Mouse (Mus musculus): ENCODE measurements around the gene Art1. TPM values are rescaled to one million over a fixed set of nuclear protein-coding genes. Genes with fewer than 3 reads are reported as not detected.

Art1 gene
- polyA plus RNA-seq, 1 experiment from 2014 or later: 0.50 TPM

DNA sequence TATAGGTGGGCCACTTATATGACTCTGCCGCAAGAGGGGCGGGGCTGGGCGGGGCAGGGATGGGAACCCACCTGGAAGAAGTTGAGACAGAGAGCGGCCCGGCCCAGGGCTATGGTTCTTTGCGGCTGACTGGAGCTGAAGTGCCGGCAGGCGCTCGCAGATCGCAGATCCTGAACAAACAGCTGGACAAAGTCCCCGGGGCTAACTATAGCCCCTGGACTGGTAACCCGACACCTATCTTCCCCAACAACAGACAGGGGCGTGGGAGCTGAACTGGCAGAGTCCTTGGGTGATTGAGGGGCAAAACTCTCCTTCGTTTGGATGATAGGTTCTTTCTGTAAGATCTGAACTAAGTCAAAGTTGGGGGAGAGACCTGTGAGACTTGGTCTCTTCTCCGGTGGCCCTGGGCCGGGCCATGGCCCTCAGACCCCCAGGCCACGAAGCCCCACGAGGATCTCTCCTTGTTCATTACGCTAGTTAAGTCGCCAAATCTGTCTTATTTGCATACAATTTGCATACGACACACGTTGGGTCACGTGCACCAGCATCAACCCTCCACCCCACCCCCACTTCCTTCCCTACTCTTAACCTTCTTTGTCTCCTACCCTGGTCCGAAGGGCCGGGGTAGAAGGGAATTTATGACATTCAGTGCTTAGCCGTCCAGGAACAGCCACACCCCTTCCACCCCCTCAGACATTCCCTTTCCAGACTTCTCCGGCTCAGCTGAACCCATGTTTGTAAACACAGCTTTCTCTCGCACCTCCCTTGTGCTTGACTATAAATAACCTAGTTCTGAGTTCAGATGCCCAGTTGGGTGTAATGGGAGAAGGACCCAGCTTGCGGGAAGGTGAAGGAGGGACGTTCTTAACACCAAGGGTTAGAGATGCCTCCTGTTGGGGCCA, 1.5 kb upstream of the Art1 start:
- no peaks in the 10 kb centered on the region for H3K9me3 ChIP-seq (ENCODE audit: low read depth, low read length)
- ATAC-seq (ENCODE audit: insufficient read depth) (peak; percentile 85), DNase-seq (peak; percentile 72)
- no peaks in the 10 kb centered on the region for H3K27me3 ChIP-seq (ENCODE audit: insufficient read depth, low read length)
- H3K4me1 ChIP-seq (ENCODE audit: insufficient read depth): peaks cover 8% of the 10 kb centered on the region; the same call in 1 of the 2 replicates
- H3K4me2 ChIP-seq: peak overlapping the region; percentile 69
- H3K27ac ChIP-seq (ENCODE audit: low read depth): no peak overlapping the region
- WGBS: 4% methylated on average over 30 of the region's 30 CpGs
- H3K9ac ChIP-seq: peak overlapping the region; percentile 33
- H3K4me3 ChIP-seq (ENCODE audit: low read depth, low read length): peak overlapping the region; percentile 24
- no peaks in the 10 kb centered on the region for H3K36me3 ChIP-seq (ENCODE audit: insufficient read depth)
- no peak for TF ChIP-seq CTCF (IDR thresholded peaks at IDR 0.05; ENCODE audit: low read depth)

DNA sequence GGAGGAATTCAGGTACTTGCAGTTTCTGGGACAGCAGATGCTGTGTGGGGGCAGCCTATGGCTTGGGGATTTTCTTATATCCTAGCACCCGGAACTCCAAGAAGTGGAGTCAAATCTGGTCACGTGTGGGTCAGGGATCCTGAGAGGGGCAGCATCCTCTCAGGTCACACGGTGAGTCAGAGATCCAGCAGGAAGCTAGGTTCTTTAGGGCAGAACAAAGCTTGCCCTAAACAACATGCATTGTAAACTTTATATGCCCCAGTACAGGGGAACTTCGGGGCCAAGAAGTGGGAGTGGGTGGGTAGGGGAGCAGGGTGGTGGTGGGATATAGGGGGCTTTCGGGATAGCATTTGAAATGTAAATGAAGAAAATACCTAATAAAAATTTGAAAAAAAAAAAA, 675 bp upstream of the Art1 start:
- no peak overlapping the region for H3K27ac ChIP-seq (ENCODE audit: low read depth)
- no peak for TF ChIP-seq CTCF (IDR thresholded peaks at IDR 0.05; ENCODE audit: low read depth)
- 55% methylated on average over 5 of the region's 5 CpGs for WGBS

DNA sequence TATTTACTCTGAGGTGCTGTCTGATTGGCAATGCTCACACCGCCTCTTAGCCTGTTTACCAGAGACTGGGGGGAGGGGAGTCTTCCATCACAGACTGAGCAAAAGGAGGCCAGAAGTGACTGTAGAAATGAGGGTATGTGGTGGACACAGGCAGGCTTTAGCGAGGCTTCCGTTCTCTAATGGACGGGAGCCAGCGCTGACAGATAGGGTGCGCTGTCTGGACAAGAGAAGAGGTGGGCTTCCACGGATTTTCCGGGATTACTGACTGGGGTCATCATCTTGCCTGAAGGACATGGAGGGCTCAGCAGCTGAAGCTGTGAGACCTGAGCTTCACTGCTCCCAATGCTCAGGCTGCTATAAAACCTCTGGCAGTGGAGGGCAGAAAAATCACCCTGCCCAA, 698 bp downstream of the Art1 start:
- Histone ChIP-seq H3K4me1 (ENCODE audit: insufficient read depth) (peaks cover 12% of the 10 kb centered on the region), H3K27me3 (ENCODE audit: insufficient read depth, low read length) (no peaks in the 10 kb centered on the region), H3K27ac (ENCODE audit: low read depth) (no peak overlapping the region), H3K36me3 (ENCODE audit: insufficient read depth) (no peaks in the 10 kb centered on the region), H3K9ac (no peak overlapping the region), H3K9me3 (ENCODE audit: low read depth, low read length) (no peaks in the 10 kb centered on the region), H3K4me3 (ENCODE audit: low read depth, low read length) (no peak overlapping the region), H3K4me2 (no peak overlapping the region)
- no peak for TF ChIP-seq CTCF (IDR thresholded peaks at IDR 0.05; ENCODE audit: low read depth)
- DNase-seq: peak; percentile 20
- no peak for ATAC-seq (ENCODE audit: insufficient read depth)
- WGBS: 45% methylated on average over 8 of the region's 8 CpGs

More for the DNA sequence above, 675 bp upstream of the Art1 start:
- no peak overlapping the region for H3K9ac ChIP-seq
- H3K9me3 ChIP-seq (ENCODE audit: low read depth, low read length): no peaks in the 10 kb centered on the region
- no peaks in the 10 kb centered on the region for H3K27me3 ChIP-seq (ENCODE audit: insufficient read depth, low read length)
- H3K4me2 ChIP-seq: no peak overlapping the region
- ATAC-seq (ENCODE audit: insufficient read depth): no peak
- H3K4me3 ChIP-seq (ENCODE audit: low read depth, low read length): no peak overlapping the region
- H3K4me1 ChIP-seq (ENCODE audit: insufficient read depth): peaks cover 8% of the 10 kb centered on the region; the same call in 1 of the 2 replicates
- no peaks in the 10 kb centered on the region for H3K36me3 ChIP-seq (ENCODE audit: insufficient read depth)
- DNase-seq: no peak

DNA sequence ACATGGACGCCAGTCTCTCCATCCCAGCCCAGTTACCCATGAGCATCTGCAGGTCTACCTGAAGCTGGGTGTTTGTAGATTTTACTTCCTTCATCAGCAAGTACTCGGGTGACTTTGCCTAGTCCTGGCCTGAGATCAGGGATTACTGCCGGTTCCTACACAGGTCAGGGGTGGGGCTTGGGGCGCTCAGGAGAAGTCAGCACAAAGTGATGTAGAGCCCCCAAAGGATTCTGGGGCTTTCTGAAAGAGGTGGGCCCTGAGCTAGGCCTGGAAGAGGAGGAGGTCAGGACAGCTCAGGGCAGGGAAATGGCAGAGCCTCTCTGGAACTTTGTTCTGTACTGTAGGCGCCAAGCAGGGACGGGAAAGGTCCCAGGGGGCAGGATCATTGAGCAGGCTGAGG, 1.2 kb downstream of the Art1 start:
- 43% methylated on average over 6 of the region's 6 CpGs for WGBS
- TF ChIP-seq CTCF (IDR thresholded peaks at IDR 0.05; ENCODE audit: low read depth): no peak
- H3K9ac ChIP-seq: no peak overlapping the region
- DNase-seq: no peak
- ATAC-seq (ENCODE audit: insufficient read depth): no peak
- no peak overlapping the region for H3K4me3 ChIP-seq (ENCODE audit: low read depth, low read length)
- peaks cover 12% of the 10 kb centered on the region for H3K4me1 ChIP-seq (ENCODE audit: insufficient read depth)
- no peak overlapping the region for H3K27ac ChIP-seq (ENCODE audit: low read depth)
- no peaks in the 10 kb centered on the region for H3K9me3 ChIP-seq (ENCODE audit: low read depth, low read length)
- no peak overlapping the region for H3K4me2 ChIP-seq
- no peaks in the 10 kb centered on the region for H3K27me3 ChIP-seq (ENCODE audit: insufficient read depth, low read length)
- H3K36me3 ChIP-seq (ENCODE audit: insufficient read depth): no peaks in the 10 kb centered on the region

DNA sequence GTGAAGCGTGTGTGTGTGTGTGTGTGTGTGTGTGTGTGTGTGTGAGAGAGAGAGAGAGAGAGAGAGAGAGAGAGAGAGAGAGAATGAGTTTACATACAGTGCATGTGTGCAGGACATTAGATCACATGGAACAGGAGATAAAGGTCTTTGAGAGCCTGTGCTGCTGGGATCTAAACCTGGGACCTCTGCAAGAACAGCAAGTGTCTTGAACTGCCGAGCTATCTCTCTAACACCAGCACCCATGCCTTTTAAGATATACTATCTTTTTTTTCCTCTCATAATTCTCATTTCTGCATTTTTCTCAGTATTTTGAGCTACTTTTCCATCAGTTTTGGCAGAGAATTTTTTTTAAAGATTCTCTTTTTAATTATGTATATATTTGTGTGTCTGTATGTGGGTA, 2.0 kb downstream of the Art1 start:
- H3K4me2 ChIP-seq: no peak overlapping the region
- H3K4me3 ChIP-seq (ENCODE audit: low read depth, low read length): no peak overlapping the region
- H3K27ac ChIP-seq (ENCODE audit: low read depth): no peak overlapping the region
- peaks cover 12% of the 10 kb centered on the region for H3K4me1 ChIP-seq (ENCODE audit: insufficient read depth)
- H3K9ac ChIP-seq: no peak overlapping the region
- ATAC-seq (ENCODE audit: insufficient read depth): no peak
- no peaks in the 10 kb centered on the region for H3K9me3 ChIP-seq (ENCODE audit: low read depth, low read length)
- no peak for TF ChIP-seq CTCF (IDR thresholded peaks at IDR 0.05; ENCODE audit: low read depth)
- no peaks in the 10 kb centered on the region for H3K36me3 ChIP-seq (ENCODE audit: insufficient read depth)
- H3K27me3 ChIP-seq (ENCODE audit: insufficient read depth, low read length): no peaks in the 10 kb centered on the region
- WGBS: 63% methylated on average over 2 of the region's 2 CpGs
- DNase-seq: no peak

DNA sequence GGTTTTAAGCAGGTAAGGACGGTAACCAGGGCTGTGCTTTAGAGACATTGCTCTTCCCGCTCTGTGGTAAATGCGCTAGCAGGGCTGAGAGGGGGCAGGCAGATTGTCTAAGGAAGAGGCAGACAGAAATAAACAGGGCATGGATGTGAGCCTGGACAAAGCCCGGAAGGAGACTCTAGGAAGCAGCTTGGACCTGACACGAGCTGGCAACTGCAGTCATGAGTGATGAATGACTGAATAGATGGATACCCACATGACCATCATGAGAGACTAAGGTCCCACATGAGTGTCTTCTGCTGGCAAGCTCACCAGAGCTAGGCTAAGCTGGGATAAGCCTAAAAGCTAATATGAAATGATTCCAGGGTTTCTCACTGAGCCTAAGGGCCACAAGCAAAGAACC, 2.6 kb downstream of the Art1 start:
- Histone ChIP-seq H3K4me3 (ENCODE audit: low read depth, low read length) (no peak overlapping the region), H3K4me2 (no peak overlapping the region), H3K9ac (no peak overlapping the region), H3K27ac (ENCODE audit: low read depth) (no peak overlapping the region), H3K4me1 (ENCODE audit: insufficient read depth) (peaks cover 12% of the 10 kb centered on the region), H3K27me3 (ENCODE audit: insufficient read depth, low read length) (no peaks in the 10 kb centered on the region), H3K36me3 (ENCODE audit: insufficient read depth) (no peaks in the 10 kb centered on the region), H3K9me3 (ENCODE audit: low read depth, low read length) (no peaks in the 10 kb centered on the region)
- ATAC-seq (ENCODE audit: insufficient read depth) (no peak), DNase-seq (peak; percentile 40)
- whole genome bisulfite sequencing: 56% methylated on average over 5 of the region's 5 CpGs
- no peak for TF ChIP-seq CTCF (IDR thresholded peaks at IDR 0.05; ENCODE audit: low read depth)

DNA sequence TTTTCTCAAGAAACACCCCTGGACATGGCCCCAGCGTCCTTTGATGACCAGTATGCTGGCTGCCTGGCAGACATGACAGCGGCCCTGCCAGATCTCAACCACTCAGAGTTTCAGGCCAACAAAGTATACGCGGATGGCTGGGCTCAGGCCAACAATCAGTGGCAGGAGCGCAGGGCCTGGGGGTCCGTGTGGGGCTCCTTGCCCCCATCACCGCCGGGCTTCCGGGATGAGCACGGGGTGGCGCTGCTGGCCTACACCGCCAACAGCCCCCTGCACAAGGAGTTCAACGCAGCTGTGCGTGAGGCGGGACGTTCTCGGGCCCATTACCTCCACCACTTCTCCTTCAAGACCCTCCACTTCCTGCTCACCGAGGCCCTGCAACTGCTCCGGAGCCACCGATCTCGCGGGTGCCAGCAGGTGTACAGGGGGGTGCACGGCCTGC, 5.2 kb downstream of the Art1 start:
- ATAC-seq (ENCODE audit: insufficient read depth) (peak; percentile 12; the same call in 1 of the 2 replicates), DNase-seq (peak; percentile 57)
- no peaks in the 10 kb centered on the region for H3K9me3 ChIP-seq (ENCODE audit: low read depth, low read length)
- no peaks in the 10 kb centered on the region for H3K36me3 ChIP-seq (ENCODE audit: insufficient read depth)
- peak overlapping the region; percentile 64 for H3K4me2 ChIP-seq
- 0 out of 2 replicates have a peak, but pooled peaks have one; percentile 13 for TF ChIP-seq CTCF (IDR thresholded peaks at IDR 0.05; ENCODE audit: low read depth)
- peak overlapping the region; percentile 27 for H3K4me3 ChIP-seq (ENCODE audit: low read depth, low read length)
- no peaks in the 10 kb centered on the region for H3K27me3 ChIP-seq (ENCODE audit: insufficient read depth, low read length)
- peak overlapping the region; percentile 46 for H3K9ac ChIP-seq
- H3K27ac ChIP-seq (ENCODE audit: low read depth): no peak overlapping the region
- H3K4me1 ChIP-seq (ENCODE audit: insufficient read depth): peaks cover 4% of the 10 kb centered on the region; the same call in 1 of the 2 replicates
- 9% methylated on average over 23 of the region's 23 CpGs for WGBS

Data from lung, embryonic 14.5 days (tissue).